12 mouse cellular contexts compared by ENCODE assay signal in genomic region chr14:102199430-102199829, GRCm38 (mm10).
DNase-seq lines count a peak whose midpoint lies in the region.
"Had no signal": no experiment of that assay in that cellular context is flagged by ENCODE, and none has a peak within 500 bp of the region (broad histone marks: within the 10 kb centered on the region; RNA-seq: fewer than 3 reads in every experiment).

No protein-coding gene starts in this region.

- DNase-seq in ovary, postnatal 14 days (ENCODE audit: low spot score) = peak; percentile 11
- DNase-seq in ovary, postnatal 10 days (ENCODE audit: low spot score) = no peak
- peak; percentile 45 for DNase-seq in layer of hippocampus, adult 9-10 months (ENCODE audit: low spot score)
- DNase-seq in left cerebral cortex, postnatal 14 days (ENCODE audit: low spot score in 2 of 2) = peak; percentile 66 to 69
- no peak for DNase-seq in urinary bladder, postnatal 4 days (ENCODE audit: low spot score in 2 of 2)
- no peak for DNase-seq in thymus, postnatal 0 days (ENCODE audit: low spot score)
- no peak for DNase-seq in cerebellum, postnatal 36 days
- DNase-seq in cerebellum, postnatal 14 days = no peak
- DNase-seq: adrenal gland, postnatal 25 days; cerebellum, adult 9-11 months; lung, embryonic 14.5 days; midbrain, embryonic 14.5 days had no signal

- intact Hi-C loops in left cerebral cortex, postnatal 14 days (cut with DNase I) = no loop called here

Comparison
In these comparisons a context has a peak if more than half of its experiments do, and no peak if none do; other contexts are left out.
1. DNase-seq: peak in ovary, postnatal 14 days (single experiment), layer of hippocampus, adult 9-10 months (single experiment) and left cerebral cortex, postnatal 14 days (2 of 2); none in ovary, postnatal 10 days (single experiment), urinary bladder, postnatal 4 days (0 of 2), thymus, postnatal 0 days (single experiment), cerebellum, postnatal 36 days (0 of 2) and cerebellum, postnatal 14 days (0 of 2).